Mouse (Mus musculus): ENCODE data around the gene Tanc2.

Tanc2 gene

DNA sequence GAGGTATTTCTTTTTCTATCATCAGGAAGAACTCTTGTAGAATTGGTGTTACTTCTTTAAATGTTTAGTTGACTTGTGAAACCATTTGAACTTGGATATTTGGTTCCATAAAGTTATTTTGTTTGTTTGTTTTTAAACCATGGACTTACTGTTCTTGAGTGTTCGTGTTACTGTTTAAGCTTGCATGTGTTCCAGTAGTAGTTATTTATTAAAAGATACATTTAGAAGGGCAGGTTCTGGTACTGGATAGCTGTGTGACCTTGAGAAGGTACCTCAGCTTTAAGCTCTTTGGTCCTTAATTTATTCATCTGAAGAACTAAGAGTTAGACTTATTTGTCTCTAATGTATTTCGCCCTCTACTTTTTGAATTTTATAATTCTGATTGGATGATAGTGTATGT is 64.8 kb downstream of the Tanc2 start:
- DNase-seq = peak in 1 of 2 experiments; percentile 49

DNA sequence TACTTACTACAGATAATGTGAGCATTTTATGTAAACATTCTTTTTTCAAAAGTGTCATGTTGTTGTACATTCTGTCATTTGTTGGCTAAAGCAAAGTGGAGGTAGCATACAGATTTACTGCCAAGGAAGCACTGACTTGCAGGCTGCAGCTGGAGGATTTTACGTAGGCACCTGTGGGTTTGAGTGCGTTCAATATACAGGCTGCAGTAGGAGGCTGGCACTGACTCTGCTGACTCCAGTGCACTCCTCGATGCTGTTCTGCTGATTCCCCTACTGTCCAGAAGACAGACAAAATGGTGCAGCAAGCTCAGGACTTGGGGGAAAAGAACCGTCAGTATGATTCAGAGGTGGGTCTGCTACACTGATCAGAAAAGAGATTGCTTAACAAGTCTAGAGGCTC is 65.5 kb downstream of the Tanc2 start:
- no peak for DNase-seq

DNA sequence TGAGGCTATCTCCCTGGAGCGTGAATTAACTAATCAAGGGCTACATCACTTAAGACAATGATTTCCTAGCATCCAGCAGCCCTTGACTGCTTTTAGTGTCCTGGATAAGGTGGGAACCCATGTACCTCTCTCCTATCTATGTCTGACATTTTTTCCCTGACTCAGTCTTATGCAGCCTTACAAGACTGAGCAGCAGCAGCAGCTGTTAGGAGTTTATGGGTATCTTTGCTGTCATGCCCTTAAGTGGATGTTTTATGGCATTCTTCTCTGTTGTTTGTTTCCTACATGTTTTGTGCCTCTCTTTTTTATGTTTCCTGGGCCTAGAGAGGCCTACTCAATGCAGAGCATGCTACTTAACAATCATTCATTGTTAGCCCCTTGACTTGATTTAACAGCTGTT is 78.1 kb downstream of the Tanc2 start:
- no peak for DNase-seq

DNA sequence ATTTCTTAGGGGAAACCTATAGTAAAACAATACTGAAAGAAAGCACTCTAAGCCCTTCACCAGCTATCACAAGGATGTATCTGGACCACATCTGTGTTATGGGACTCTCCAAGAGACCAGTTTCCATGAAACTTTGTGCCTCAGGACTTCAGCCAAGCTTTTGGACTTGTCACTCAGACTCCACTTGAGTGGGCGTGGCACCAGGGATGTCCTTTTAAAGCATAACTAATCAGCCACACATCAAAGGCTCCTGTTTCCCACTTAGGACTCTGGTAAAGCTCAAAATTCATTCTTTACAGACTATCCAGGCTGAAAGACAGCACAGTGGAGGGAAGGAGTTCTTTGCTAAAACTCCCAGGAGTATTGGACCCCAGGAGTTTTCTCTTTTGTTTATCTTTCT is 89.2 kb downstream of the Tanc2 start:
- DNase-seq = peak; percentile 39

DNA sequence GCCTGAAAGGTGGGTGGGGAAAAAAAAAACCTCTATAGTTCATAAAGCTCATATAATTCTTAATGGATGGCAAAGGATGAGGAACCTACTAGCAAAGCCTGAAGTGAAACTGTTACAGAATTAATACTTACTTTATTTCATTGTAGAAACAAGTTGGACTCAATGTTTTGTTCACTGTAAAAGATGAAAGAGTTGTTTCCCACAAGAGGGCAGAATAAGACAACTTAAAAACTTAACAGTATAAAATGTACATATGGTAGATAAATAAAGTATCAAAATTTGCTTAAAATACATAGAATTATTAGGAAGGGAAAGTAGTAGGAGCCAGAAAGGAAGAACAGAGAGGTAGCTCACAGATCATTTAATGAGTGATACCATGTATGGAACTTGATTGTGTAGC is 95.0 kb downstream of the Tanc2 start:
- no peak for DNase-seq

DNA sequence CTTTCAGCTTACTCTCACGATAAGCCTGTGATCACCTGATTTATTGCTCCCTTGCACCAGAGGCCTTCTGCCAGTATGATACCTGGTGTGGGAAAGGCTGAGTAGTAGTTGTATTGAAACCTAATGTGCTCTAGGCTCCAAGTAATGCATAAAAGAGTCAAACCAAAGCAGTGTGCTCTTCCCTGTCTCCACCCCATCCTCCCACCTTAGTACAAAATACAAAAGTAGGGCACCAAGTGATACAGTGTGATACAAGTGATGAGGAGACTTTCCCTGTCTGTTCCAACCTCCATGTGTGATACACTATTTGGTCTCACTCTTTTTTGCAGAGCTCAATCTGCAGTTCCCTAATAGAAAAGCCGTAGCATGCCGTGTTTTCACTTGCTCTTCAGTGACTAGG is 110.7 kb downstream of the Tanc2 start:
- no peak for DNase-seq

DNA sequence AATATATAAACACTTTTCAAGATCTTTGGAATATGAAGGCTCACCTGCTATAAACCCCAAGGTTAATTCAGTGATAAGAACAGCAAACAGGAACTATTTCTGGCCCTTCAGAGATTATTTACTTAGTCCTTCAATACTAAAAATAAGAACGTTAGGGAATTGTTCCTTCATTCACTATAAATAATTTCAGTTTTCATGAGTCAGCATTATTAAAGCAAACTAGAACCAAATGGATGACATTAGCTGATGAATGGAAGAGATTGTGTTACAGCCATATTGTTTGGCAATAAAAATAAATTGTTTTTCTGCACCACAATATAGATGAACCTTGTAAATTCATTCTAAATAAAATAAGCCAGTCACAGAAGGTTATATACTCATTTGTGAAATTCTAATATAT is 129.9 kb downstream of the Tanc2 start:
- DNase-seq = no peak

DNA sequence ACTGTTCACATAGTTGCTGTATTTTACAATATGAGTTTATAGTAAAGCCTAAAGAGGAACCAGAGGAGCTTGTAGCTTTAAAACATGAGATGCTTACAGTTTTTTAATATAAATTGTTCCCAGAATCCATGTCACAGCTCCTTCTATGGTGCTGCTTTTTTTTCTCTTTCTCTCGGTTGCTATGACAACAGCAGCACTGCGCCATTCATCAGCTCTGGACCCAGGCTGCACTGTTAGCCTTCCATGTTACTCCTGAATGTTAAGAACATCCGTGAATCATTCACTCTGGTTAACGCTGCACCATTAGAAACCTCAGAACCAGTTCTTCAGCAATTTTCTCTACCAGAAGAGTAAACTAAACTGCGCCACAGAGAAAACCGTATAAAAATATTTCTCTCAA is 141.8 kb downstream of the Tanc2 start:
- DNase-seq = no peak

DNA sequence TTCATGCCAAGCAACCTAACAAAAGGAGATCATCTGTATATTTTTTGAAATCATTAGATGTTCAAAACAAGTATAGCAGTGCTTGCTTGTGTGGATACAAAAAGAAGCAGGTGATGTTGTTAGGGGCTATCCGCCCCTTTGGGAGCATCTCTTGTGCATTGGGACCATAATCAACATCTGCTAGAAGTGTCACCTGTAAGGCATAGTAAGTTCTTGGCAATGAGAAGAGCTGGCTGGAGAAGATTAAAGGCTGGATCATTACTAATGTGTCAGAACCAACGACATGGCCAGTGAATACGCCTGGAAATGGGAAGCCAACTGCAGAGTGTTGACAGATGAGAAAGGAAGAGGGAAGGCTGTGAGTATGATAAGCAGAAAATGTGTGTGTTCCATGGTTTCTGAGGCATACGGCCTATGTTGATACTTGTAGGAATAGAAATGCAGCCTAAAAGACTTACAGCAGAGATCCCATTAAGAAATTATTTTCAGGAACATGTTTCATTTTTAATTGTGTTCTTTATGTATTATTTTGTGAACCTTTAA is 142.3 kb downstream of the Tanc2 start:
- no peak for DNase-seq

DNA sequence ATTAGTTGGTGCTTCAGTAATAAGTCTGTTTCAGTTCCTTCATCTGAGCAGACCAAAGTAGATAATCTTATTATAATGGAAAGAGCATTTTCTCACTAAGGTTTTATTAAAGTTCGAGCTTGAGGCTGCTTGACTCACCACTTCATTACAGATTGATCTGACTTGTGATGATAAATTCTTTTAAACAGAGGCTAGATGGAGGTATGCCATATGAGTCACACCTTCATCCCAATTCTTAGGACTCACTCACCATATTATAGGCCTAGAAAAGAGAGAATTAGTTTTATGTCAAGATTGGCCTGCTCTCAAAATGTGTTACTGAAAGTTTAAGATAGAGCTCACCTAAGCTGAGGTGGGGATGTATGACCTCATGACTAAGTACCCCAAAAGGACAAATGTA is 153.4 kb downstream of the Tanc2 start:
- DNase-seq = no peak

DNA sequence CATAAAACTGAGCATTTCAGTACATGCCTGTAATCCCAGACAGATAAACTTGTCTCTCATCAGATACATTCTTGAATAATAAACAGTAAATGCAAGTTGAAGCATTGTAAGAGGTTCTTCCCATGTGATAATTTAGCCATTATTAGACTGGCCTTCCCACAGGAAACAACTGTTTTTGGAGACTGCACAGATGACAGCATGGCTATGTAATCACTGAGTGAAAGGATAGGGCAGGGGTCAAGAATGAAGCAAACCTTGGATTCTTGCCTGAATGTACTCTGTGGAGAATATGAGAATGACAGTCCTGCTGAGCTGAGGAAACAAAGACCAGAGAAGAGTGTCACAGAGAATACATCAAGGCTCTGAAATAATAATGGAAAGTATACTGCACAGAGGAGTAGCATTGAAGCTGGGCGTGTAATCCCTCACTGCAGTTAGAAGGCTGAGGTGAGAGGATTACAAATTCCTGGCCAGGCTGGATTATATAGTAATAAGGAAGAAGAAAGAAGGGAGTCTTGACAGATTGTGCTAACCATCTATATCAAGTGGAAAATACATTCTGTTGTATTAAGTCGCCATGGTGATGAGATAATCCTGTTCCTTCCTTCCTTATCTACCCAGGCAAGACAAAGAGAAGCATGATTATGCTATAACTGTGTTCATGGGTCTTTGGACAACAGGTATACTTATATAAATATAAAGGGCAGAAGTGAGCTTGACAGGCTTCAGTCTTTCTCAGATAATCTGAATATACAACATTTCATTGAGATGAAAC is 159.7 kb downstream of the Tanc2 start:
- DNase-seq = peak; percentile 9 to 23

DNA sequence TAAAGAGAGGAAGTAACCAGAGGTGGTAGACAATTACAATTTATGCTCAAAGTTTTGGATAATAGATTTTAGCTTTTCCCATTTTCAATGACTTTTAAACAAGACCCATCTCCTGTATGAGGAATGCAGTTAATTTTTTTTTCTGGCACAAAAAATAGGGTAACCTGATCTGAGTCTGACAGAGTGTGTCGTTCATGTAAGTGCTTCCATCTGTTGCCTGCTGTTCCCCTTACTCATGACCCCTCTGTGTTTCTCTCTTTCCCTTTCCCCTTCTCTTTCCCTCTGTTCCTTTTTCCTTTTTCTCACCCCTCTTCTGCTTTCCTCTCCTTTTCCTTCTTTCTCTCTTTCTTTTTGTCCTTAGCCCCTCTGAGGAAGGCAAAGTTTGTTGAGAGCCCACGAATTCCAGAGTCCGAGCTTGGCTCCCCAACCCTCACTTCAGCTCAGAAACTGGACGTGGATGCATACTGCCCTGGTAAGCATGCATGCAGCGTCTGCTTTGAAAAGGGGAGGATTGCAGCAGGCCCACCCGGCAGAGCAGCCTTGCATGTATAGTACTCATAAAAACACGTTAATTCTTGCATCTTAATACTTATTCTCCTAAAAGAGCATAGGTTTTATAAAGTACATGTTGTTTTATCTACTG is 168.9 kb downstream of the Tanc2 start:
- no peak for DNase-seq

DNA sequence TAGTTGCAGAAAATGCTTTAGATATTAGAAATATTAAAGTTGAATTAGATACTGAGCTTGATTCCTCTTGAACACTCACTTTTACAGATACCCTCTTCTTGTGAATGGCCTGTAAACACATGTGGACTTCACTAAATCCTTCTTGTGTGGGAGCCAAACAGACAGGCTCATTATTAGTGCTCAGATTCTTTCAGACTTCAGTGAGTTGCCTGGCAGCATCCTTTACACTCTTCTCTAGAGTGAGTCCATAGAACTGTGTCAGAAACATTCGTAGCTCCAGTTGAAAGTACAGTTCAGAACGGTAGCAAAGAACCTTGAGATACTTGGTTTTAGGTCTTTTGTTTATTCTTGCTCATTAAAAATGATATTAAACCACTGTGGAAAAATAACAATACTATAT is 169.6 kb downstream of the Tanc2 start:
- no peak for DNase-seq

DNA sequence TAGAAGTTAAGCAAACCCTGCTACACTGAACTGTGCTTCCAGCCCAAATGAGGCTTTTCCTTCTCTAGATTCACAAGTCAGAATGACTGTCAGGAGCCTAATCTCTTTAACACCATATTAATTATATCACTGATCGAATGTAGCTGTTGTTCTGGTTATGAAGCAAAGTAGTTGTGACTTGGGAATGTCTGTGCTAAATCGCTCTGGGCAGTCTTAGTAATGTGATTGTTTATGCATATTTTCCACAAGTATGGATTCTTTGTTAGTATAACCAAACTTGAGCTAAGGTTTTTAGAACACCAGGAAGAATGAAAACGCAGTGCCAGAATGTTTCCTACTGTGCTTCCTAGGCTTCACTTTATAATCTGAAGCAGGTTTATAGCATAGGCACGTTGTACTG is 170.6 kb downstream of the Tanc2 start:
- DNase-seq = no peak

DNA sequence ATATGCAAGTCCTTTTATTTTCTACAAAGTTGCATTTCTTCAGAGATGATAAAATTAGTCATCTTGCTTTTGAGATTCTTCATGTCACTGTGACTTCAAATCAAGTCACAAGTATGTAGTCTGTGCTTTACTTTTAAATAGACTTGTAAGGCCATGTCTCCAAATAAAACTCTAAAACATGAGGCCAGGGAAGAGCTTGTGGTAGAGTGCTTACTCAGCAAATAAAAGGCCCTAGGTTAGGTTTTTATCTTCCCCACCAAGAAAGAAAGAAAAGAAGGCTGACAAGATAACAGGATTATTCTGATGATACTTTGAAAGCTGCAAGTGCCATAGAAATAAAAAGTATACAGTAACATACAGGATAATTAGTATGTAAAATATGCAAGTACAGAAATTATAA is 188.0 kb downstream of the Tanc2 start:
- DNase-seq = no peak

DNA sequence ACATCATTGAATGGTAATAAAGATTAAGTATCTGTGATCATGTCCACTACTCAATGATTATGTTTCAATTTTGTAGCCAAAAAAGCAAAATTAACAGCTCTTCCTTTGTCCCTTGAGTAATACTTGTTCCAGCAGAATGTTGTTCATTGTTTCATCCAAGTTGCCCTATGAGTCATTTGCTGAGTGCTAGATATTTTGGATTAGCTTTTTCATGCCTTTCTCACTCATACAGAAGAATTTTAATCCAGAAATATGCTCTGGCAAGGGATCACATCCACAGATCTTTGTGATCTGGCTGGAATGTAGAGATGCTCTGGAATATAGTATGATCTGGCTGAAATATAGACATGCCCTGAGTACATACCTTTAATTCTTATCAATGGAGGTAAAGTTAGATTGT is 202.7 kb downstream of the Tanc2 start:
- no peak for DNase-seq

DNA sequence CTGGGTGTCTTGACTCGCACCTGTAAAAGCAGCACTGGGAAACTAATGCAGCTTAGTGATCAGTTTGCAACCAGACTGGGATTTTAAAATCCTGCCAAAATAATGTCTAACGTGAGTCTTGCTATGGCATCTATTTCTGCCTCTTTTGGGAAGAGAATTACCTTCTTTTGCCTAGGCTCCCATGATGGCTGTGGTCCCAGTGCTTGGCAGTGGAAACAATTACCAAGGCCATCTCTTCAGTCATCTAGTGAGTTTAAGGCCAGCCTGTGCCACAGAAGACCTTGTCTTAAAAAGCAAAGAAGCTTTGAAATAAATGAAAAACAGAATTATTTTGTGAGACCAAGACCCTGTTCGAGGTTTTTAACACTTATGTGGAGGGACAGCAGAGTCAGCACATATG is 213.9 kb downstream of the Tanc2 start:
- no peak for DNase-seq

DNA sequence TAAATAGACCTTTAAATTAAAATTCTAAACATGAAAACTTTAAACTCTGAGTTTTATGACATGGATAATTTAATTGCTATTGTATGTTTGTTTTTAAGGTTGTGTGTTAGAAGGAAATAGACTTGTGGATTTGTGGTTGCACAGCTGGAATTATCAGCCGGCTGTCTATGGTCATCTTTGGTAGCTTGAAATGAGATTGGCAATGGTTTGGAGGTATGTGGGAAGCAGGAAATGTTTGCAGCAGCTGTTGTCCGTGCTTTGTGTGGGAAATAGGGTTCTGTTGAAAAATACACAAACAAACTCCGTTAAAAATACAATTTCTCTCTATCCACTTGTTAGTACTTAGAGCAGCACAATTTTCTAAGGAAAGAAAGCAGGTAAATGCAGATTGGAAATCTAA is 215.0 kb downstream of the Tanc2 start:
- DNase-seq = no peak

DNA sequence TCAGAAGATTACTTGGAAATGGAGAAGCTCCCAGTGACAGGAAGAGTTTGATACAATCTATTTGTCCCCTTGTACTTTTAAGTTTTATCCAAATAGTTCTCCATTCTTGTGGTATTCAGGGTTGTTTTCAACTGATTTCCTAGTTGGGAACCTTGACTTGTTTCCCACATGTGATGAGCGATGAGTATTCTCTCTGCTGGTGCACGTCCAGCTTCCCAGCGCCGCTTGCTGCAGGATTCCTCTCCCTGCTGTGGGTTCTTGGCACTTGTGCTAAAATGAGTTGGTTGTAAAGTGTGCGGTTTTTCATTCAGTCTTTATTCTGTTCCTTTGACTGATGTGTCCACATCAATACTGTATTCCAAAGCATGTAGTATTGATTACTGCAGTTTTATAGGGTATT is 217.3 kb downstream of the Tanc2 start:
- no peak for DNase-seq

DNA sequence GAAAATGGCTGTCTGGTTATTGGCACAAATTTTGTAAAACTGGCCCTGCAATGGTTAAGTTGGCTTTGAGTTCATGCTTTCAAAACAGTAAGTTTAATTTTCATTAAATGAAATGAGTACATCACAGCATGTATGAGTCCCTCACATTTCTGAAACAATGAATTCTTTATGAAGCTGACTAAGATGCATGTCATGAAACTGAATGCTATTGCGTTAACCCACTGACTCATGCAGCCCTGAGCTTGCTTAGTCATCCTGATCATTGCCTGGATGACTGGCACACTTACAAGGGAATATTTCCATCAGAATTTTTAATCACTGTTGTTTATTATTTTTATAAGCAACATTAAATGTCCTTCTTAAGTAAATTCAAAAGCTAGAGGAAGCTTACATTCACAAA is 233.5 kb downstream of the Tanc2 start:
- DNase-seq = no peak

DNA sequence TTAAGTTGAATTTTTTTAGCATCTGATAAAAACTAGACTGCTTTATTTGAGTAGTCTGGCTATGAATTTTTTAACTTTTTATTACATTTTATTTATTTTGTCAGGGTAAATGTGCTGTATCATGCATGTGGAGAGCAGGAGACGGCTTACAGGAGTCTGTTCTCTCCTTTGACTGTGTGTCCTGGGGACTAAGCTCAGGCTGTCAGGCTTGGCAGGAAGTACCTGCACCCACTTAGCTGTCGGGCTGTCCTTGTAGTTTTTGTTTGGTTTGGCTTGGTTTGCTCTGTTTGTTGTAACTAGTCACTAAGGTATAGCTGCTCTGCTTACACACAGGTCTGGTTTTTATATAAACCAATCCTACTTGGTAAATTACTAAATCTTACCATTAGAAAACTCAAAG is 234.0 kb downstream of the Tanc2 start:
- DNase-seq = no peak

DNA sequence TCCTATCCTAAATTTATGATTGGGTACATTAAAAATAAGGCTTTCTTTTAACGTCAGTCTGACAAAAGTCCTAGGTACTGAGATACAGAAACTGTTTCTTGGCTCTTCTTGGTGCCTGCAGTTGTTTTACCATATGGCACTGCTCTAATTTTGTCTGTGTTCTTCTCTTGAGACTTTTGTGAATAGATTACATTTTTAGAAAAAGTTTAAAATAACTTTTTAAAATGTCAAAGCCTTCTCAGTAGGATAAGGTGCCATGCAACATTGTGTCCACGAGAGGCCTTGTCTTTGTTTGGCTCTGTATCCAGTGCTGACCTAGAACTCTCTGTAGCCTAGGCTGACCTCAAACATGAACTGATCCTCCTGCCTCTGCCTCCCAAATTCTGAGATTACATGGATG is 238.4 kb downstream of the Tanc2 start:
- no peak for DNase-seq

DNA sequence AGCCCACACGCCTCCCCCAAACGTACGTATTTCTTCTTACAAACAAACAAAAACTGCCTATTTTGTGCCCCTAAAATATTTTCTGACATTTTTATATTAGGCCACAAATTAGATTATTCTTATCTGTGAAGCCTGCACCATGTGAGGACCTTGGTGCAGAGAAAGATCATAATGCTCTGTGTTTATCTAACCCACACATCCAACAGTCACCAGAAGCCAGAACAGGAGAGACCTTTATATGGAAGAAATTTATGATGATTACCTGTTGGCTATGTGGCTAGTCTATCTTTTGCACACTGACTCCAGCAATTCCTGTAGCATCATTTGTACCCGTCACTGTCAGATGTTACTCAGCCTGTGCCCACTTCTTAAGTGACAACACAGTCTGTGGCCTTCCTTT is 245.4 kb downstream of the Tanc2 start:
- DNase-seq = no peak

DNA sequence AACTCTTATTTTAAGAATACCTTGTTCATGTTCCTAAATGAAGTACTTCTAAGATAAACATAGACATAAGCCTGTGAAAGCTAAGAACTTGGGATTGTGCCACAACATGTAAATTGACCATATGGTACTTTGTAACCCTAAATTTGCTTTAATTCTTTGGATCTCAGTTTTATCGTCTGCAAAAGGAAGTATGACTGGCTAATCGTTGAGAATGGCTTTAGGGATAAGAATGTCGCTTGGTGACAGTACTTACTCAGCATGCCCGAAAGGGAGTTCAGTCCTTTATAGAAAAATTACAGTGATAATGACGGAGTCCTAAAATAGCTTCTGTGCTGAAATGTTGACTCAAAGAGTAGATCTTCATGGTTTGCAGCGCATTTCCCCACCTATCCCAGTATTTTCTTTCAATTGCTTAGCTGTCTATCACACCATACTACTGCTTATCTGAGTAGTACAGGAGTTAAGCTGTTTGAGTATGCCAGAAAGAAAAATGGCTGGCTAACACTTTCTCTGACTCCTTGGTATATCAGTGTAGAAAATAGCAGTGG is 246.6 kb downstream of the Tanc2 start:
- no peak for DNase-seq
